Mouse (Mus musculus): ENCODE measurements around the gene Efna2. TPM values are rescaled to one million over a fixed set of nuclear protein-coding genes. Genes with fewer than 3 reads are reported as not detected.
A peak's percentile ranks its signal among the peaks of the same experiment; 100 is the strongest.

Efna2 gene
- total RNA-seq, 2 experiments from 2014 or later: 1.1 to 1.4 TPM

- peak in 1 of 2 experiments; percentile 65 for DNase-seq
- intact Hi-C loops (cut with DNase I): no loop called here
Observed at GRCm38 (mm10) chr10:80152071-80152872, 27.0 kb upstream of the Efna2 start.

GRCm38 (mm10) chr10:80152873-80153260 lies 26.4 kb upstream of the Efna2 start:
- intact Hi-C loops (cut with DNase I): no loop called here
- no peak for DNase-seq

GRCm38 (mm10) chr10:80153713-80154112 lies 25.6 kb upstream of the Efna2 start:
- no peak for DNase-seq
- intact Hi-C loops (cut with DNase I): no loop called here

- intact Hi-C loops (cut with DNase I): no loop called here
- no peak for DNase-seq
Observed at GRCm38 (mm10) chr10:80154384-80154783, 24.9 kb upstream of the Efna2 start.

GRCm38 (mm10) chr10:80155277-80155676 lies 24.0 kb upstream of the Efna2 start:
- no peak for DNase-seq
- intact Hi-C loops (cut with DNase I): no loop called here

- no peak for DNase-seq
- intact Hi-C loops (cut with DNase I): no loop called here
Observed at GRCm38 (mm10) chr10:80156002-80156751, 23.1 kb upstream of the Efna2 start.

- intact Hi-C loops (cut with DNase I): no loop called here
- DNase-seq: no peak
Observed at GRCm38 (mm10) chr10:80156752-80157053, 22.6 kb upstream of the Efna2 start.

GRCm38 (mm10) chr10:80157141-80157929 lies 21.9 kb upstream of the Efna2 start:
- intact Hi-C loops (cut with DNase I): no loop called here

GRCm38 (mm10) chr10:80158307-80158986 lies 20.8 kb upstream of the Efna2 start:
- peak; percentile 75 to 78 for DNase-seq
- intact Hi-C loops (cut with DNase I): no loop called here

More at GRCm38 (mm10) chr10:80157141-80157929, 21.9 kb upstream of the Efna2 start:
- no peak for DNase-seq

GRCm38 (mm10) chr10:80159021-80159560 lies 20.2 kb upstream of the Efna2 start:
- peak in 1 of 2 experiments; percentile 57 for DNase-seq
- intact Hi-C loops (cut with DNase I): loop anchor here (1.0 kb wide), 1 partner anchor 10 kb away; no protein-coding TSS in a partner anchor

GRCm38 (mm10) chr10:80159561-80160454 lies 19.5 kb upstream of the Efna2 start:
- intact Hi-C loops (cut with DNase I): loop anchor here (1.0 kb wide), 1 partner anchor 11 kb away; no protein-coding TSS in a partner anchor
- DNase-seq: peak; percentile 98 to 99

GRCm38 (mm10) chr10:80160455-80161371 lies 18.6 kb upstream of the Efna2 start:
- DNase-seq: peak; percentile 87 to 94
- intact Hi-C loops (cut with DNase I): no loop called here

- intact Hi-C loops (cut with DNase I): no loop called here
- peak in 1 of 2 experiments; percentile 57 for DNase-seq
Observed at GRCm38 (mm10) chr10:80161522-80162242, 17.6 kb upstream of the Efna2 start.

- intact Hi-C loops (cut with DNase I): no loop called here
- no peak for DNase-seq
Observed at GRCm38 (mm10) chr10:80162243-80162608, 17.1 kb upstream of the Efna2 start.

- no peak for DNase-seq
- intact Hi-C loops (cut with DNase I): no loop called here
Observed at GRCm38 (mm10) chr10:80162716-80163299, 16.5 kb upstream of the Efna2 start.

- intact Hi-C loops (cut with DNase I): no loop called here
- DNase-seq: no peak
Observed at GRCm38 (mm10) chr10:80163721-80164120, 15.6 kb upstream of the Efna2 start.

Data from heart, postnatal 14 days (tissue).